Mouse (Mus musculus): ENCODE data around the gene Fchsd2.

GRCm38 (mm10) chr7:101297023-101297405 lies 204.4 kb downstream of the Fchsd2 start:
- TF ChIP-seq CTCF (IDR thresholded peaks at IDR 0.05; ENCODE audit: low read depth, low read length) (no peak), POLR2A (IDR thresholded peaks at IDR 0.05; ENCODE audit: extremely low read depth, insufficient read depth, low read length) (no peak)
